Mouse (Mus musculus): ENCODE results near the gene Arf5. TPM values are rescaled to one million over a fixed set of nuclear protein-coding genes. Genes with fewer than 3 reads are reported as not detected.

Gene Arf5
- polyA plus RNA-seq, 1 experiment, result 521 TPM

GRCm38 (mm10) chr6:28421469-28422000 lies 1.8 kb upstream of the Arf5 start:
- no peak for TF ChIP-seq GATA1 (IDR thresholded peaks at IDR 0.05; ENCODE audit: low read length)

DNA sequence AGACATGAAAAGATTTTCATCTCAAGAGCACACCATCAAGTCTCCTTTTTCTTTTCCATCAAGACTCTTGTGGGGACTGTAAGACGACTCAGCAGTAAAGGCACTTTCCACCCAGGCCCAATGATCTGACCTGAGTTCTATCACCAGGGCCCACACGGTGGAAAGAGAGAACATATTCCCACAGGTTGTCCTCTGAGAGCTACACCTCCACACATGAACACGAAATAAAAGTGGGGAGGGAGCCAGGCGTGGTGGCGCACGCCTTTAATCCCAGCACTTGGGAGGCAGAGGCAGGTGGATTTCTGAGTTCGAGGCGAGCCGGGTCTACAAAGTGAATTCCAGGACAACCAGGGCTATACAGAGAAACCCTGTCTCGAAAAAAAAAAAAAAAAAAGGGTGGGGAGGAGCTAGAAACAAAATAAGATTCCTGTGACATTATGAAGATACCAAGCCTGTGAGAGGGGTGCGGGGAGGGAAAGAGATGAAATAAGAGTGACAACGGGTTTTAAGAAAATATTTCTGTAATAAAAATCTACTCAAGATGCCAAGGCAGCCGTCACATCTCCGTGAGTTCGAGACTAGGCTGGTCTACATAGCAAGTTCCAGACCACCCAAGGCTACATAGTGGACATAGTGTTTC lies 589 bp upstream of the Arf5 start:
- no peak for TF ChIP-seq GATA1 (IDR thresholded peaks at IDR 0.05; ENCODE audit: low read length)

GRCm38 (mm10) chr6:28423767-28424695 lies 671 bp downstream of the Arf5 start:
- TF ChIP-seq GATA1 (IDR thresholded peaks at IDR 0.05; ENCODE audit: low read length), result peak; percentile 22

DNA sequence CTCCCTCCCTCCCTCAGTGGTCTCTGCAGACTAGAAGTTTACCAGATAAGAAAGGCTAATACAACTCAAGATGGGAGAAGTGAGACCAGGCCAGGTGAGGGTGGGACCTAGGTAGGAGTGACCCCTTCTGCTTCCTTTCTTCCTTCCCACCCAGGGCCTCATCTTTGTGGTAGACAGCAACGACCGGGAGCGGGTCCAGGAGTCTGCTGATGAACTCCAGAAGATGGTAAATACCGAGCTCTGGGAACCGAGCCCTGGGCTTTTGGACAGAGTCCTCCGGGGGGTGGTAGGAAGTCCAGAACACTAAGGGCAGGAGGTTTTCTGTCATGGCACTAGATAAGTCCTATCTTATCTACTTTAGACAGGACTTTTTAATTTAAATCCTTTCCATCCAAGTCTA lies 1.7 kb downstream of the Arf5 start:
- TF ChIP-seq GATA1 (IDR thresholded peaks at IDR 0.05; ENCODE audit: low read length), result no peak

GRCm38 (mm10) chr6:28427096-28427839 lies 3.9 kb downstream of the Arf5 start, which contains the start of gene Fscn3:
Gene Fscn3 (plus strand): TSS chr6:28427789.
- no peak for TF ChIP-seq GATA1 (IDR thresholded peaks at IDR 0.05; ENCODE audit: low read length)

DNA sequence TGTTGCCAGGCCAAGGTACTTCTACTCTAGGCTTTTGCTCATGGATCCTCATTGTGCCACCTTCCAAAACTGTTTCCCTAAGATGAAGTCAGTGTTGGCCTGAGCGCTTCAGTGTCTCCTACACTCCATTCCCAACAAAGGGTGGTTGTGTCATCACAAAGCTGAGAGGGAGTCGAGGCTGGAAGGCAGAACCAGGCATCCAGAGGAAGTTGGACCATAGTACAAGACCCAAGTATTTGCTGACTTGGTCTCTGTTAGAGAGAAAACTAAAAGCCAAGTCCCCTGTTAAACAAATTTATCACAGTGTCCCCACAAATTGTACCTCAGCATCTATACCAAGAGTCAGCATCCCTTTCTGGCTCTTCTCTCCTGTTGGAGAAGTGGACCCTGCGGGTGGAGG lies 4.9 kb downstream of the Arf5 start, which contains the start of gene Gcc1:
Gcc1 (minus strand) TSS at position 101 of the 400 bp plus-strand sequence.
- TF ChIP-seq GATA1 (IDR thresholded peaks at IDR 0.05; ENCODE audit: low read length), result no peak

DNA sequence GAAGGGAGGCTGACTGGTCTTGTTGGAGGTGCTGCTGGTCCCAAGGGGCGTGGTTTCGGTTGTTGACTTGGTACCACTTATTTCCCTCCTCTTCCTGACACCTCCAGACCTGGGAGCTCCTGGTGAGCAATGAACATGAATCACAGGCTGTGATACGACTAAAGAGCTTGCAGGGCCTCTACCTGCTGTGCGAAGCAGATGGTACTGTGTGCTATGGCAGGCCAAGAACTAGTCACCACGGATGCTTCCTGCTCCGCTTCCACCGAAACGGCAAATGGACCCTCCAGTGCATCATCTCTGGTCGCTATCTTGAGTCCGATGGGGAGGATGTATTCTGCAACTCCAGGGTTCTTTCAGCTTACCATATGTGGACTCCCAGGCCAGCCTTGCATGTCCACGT lies 6.5 kb downstream of the Arf5 start:
- no peak for TF ChIP-seq GATA1 (IDR thresholded peaks at IDR 0.05; ENCODE audit: low read length)

DNA sequence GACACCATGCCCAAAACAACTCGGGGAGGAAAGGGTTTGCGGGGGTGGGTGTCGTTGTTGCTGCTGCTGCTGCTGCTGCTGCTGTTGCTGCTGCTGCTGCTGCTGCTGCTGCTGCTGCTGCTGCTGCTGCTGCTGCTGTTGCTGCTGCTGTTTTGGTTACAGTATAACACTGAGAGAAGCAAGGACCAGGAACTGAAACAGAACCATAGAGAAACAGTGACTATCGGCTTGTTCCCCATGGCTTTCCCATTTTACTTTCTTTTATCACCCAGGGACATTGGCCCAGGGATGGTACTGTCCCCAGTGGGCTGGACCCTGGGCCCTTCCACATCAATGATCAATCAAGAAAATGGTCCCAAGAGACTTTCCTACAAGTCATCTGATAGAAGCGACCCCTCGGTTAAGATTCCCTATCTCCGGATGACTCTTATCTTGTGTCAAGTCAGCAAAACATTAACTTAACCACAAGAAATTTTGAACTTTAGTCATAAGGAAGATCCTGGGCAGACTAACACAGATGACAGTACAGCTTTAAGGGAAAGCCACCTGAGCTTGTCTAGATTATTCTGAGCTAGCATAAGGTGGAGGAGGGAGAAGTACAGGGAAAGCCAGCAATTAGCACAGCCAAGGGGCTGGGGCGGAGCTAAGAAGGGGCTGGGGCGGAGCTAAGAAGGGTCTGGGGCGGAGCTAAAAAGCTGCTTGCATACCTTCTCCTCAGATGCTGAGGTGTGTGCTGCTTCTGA lies 7.6 kb downstream of the Arf5 start:
- TF ChIP-seq GATA1 (IDR thresholded peaks at IDR 0.05; ENCODE audit: low read length), result no peak

- TF ChIP-seq GATA1 (IDR thresholded peaks at IDR 0.05; ENCODE audit: low read length), result no peak
Measured at GRCm38 (mm10) chr6:28431538-28431855, 8.1 kb downstream of the Arf5 start.

- TF ChIP-seq GATA1 (IDR thresholded peaks at IDR 0.05; ENCODE audit: low read length), result no peak
Measured at GRCm38 (mm10) chr6:28447937-28448336, 24.6 kb downstream of the Arf5 start.

- no peak for TF ChIP-seq GATA1 (IDR thresholded peaks at IDR 0.05; ENCODE audit: low read length)
Measured at GRCm38 (mm10) chr6:28449253-28449652, 25.9 kb downstream of the Arf5 start, which contains the start of gene Pax4. Gene Pax4 (minus strand): TSS chr6:28449353.

GRCm38 (mm10) chr6:28450481-28450880 lies 27.1 kb downstream of the Arf5 start:
- TF ChIP-seq GATA1 (IDR thresholded peaks at IDR 0.05; ENCODE audit: low read length), result no peak

GRCm38 (mm10) chr6:28450977-28451376 lies 27.6 kb downstream of the Arf5 start:
- no peak for TF ChIP-seq GATA1 (IDR thresholded peaks at IDR 0.05; ENCODE audit: low read length)

DNA sequence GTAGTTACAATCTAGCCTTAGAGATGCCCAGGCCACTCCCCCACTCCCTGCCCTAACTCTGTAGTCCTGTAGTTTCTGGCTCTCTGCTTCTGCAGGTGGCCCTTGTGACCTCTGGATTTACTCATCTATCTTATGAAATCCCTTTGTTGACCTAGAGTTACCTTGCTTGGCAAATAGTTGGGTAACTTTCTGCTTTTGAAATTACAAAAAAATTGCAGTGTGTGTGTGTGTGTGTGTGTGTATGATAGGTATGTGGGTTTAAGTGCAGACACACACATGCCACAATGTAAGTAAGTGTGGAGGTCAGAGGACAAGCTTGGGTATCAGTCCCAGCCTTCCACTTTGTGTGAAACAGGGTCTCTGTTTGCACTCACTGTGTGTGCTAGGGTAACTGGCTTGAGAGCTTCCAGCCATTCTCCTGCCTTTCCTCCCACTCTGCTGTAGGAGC lies 35.9 kb downstream of the Arf5 start:
- no peak for TF ChIP-seq GATA1 (IDR thresholded peaks at IDR 0.05; ENCODE audit: low read length)

- no peak for TF ChIP-seq GATA1 (IDR thresholded peaks at IDR 0.05; ENCODE audit: low read length)
Measured at GRCm38 (mm10) chr6:28460534-28460933, 37.2 kb downstream of the Arf5 start.

Measured in G1E-ER4 (cell line).